Comparison of ENCODE assay signal across 8 mouse cellular contexts in the genomic region with DNA sequence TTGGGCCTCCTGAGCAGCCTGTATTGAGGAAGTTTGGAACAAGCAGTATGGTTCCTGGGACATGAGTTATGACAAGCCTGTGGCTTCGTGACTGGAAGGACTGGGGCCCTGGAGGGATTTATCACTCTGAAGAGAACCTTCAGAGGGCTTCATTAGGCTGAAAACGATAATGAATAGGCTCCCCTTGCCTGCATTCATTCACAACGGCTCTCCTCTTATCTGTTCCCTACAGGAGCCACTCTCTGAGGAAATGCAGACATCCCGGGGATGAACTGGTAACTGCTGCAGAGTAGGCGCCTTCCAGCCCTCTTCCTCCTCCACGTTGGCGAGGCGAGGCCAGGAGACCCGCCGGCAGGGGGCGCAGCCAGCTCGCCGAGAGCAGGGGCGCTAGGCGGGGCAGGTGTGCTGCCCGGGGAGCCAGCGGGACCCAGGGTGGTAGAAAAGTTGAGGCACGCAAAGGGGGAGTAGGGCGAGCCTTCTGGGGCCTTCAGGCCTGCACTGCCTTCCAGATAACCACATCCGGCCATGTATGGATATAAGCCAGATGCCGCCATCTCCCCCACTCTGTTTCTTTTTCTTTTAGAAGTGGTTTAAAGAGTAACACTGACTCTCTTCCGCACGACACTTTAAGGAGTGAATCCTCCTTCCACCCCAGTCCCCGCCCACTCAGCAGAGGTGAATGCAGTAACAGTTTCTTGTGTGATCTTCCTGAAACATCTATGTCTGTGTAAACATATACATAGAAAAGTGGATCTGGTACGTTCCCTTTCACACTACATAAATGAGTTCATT. TPM values are rescaled to one million over a fixed set of nuclear protein-coding genes. Genes with fewer than 3 reads are reported as not detected.
DNase-seq lines count a peak whose midpoint lies in the region; ATAC-seq and TF ChIP-seq lines count a peak whose summit lies in the region.

No protein-coding gene starts in this region.

- peak; percentile 29 for DNase-seq in cerebellum, adult 11 months
- peak; percentile 76 for DNase-seq in embryo, embryonic 11.5 days (ENCODE audit: low read depth, low spot score)
- peak; percentile 65 to 85 for DNase-seq in heart, adult 18-20 months
- DNase-seq in kidney, adult 11 months, result peak; percentile 26
- DNase-seq in liver, result peak; percentile 90
- DNase-seq in midbrain, postnatal 0 days (ENCODE audit: low spot score), result no peak
- peak; percentile 78 for DNase-seq in spleen, postnatal 36 days (ENCODE audit: low spot score in 2 of 2)

- H3K4me2 ChIP-seq in midbrain, postnatal 0 days (ENCODE audit: low read depth, low read length, poor library complexity, severe bottlenecking), result peak overlapping the region; percentile 26; the same call in 1 of the 2 replicates

- H3K4me1 ChIP-seq in midbrain, postnatal 0 days (ENCODE audit: insufficient read depth, low read length), result 0 out of 2 replicates have a peak, but pooled peaks cover 4% of the 10 kb centered on the region

- H3K27ac ChIP-seq in midbrain, postnatal 0 days (ENCODE audit: low read depth, low read length), result no peak overlapping the region

- peak; percentile 81 for TF ChIP-seq CTCF in midbrain, postnatal 0 days (IDR thresholded peaks at IDR 0.05)

- H3K27me3 ChIP-seq in midbrain, postnatal 0 days (ENCODE audit: insufficient read depth, low read length), result peaks cover 14% of the 10 kb centered on the region

- H3K9me3 ChIP-seq in midbrain, postnatal 0 days (ENCODE audit: low read length), result no peaks in the 10 kb centered on the region

- no peak for ATAC-seq in cerebellum, adult (ENCODE audit: insufficient number of reproducible peaks, low FRiP score, low TSS enrichment)
- no peak for ATAC-seq in midbrain, postnatal 0 days (ENCODE audit: low FRiP score)

- H3K36me3 ChIP-seq in midbrain, postnatal 0 days (ENCODE audit: insufficient read depth, low read length), result no peaks in the 10 kb centered on the region

- WGBS in midbrain, postnatal 0 days, result 12% methylated on average over 25 of the region's 25 CpGs

- no peak overlapping the region for H3K9ac ChIP-seq in midbrain, postnatal 0 days (replicated peaks; ENCODE audit: low read length, poor library complexity, severe bottlenecking)

- no peak overlapping the region for H3K4me3 ChIP-seq in midbrain, postnatal 0 days (ENCODE audit: low read depth, low read length)

RNA-seq across cellular contexts. Expression of a gene that starts 14.9 kb away (rescaled TPM):
- total RNA-seq in heart, adult 18-20 months (2021), result under 1 TPM in 1 of 2 experiments, not detected in 1; 0.90 TPM
- total RNA-seq in midbrain, postnatal 0 days (2014; rRNA removed), result 22.1 and 38.8 TPM in 2 replicates
- polyA plus RNA-seq in midbrain, postnatal 0 days (2015; fragmentation: Nextera tagmentation; extraction: Ambion mirVana), result 41.4 and 47.5 TPM in 2 replicates

Comparison
In these comparisons a context has a peak if more than half of its experiments do, and no peak if none do; other contexts are left out.
1. RNA of a gene that starts 14.9 kb away (total RNA-seq): 22.1 to 38.8 TPM in midbrain, postnatal 0 days; 0.90 TPM in heart, adult 18-20 months; every median in the first group is over 10 times any median in the second.